Mouse (Mus musculus): ENCODE results near the gene Gm10644.

GRCm38 (mm10) chr8:83992488-83992887, 37.5 kb upstream of the Gm10644 start:
- TF ChIP-seq CTCF (IDR thresholded peaks at IDR 0.05; ENCODE audit: low read depth, low read length) (no peak), POLR2A (IDR thresholded peaks at IDR 0.05; ENCODE audit: borderline replicate concordance, low read depth, low read length) (no peak)
